Mouse (Mus musculus): Measurements from ENCODE around the gene 4931423N10Rik. TPM values are rescaled to one million over a fixed set of nuclear protein-coding genes. Genes with fewer than 3 reads are reported as not detected.
"Not testable (repeated sequence)": the region's sequence is repeated elsewhere in the genome, so short reads cannot be mapped to it uniquely, and the experiment has no call there.

Gene 4931423N10Rik
- not detected in 2 replicates for polyA plus RNA-seq (2015; fragmentation: Nextera tagmentation; extraction: Ambion mirVana)

- H3K27ac ChIP-seq: no peak within 1 kb of the TSS
- no peaks in the 10 kb centered on the region for H3K9me3 ChIP-seq
- H3K9ac ChIP-seq: no peak within 1 kb of the TSS
- no peak for ATAC-seq (ENCODE audit: insufficient number of reproducible peaks, insufficient read depth, low FRiP score, low TSS enrichment, low read depth)
- 77% methylated on average over 15 of the region's 15 CpGs for WGBS
- no peak within 1 kb of the TSS for H3K4me2 ChIP-seq
- H3K27me3 ChIP-seq: no peaks in the 10 kb centered on the region
- no peak within 1 kb of the TSS for H3K4me3 ChIP-seq
- no peaks in the 10 kb centered on the region for H3K4me1 ChIP-seq
- no peaks in the 10 kb centered on the region for H3K36me3 ChIP-seq
Observed at GRCm38 (mm10) chr2:23207070-23207526, at the start of gene 4931423N10Rik. TSS of gene 4931423N10Rik (plus strand) at chr2:23207476.

GRCm38 (mm10) chr2:23172305-23172704, 35.0 kb upstream of the 4931423N10Rik start:
- Histone ChIP-seq H3K27ac (no peak overlapping the region), H3K36me3 (peaks cover 72% of the 10 kb centered on the region), H3K9me3 (no peaks in the 10 kb centered on the region), H3K4me1 (no peaks in the 10 kb centered on the region), H3K27me3 (no peaks in the 10 kb centered on the region), H3K4me3 (no peak overlapping the region), H3K4me2 (no peak overlapping the region), H3K9ac (no peak overlapping the region)
- no peak for ATAC-seq (ENCODE audit: insufficient number of reproducible peaks, insufficient read depth, low FRiP score, low TSS enrichment, low read depth)
- 83% methylated on average over 3 of the region's 3 CpGs for WGBS

- H3K36me3 ChIP-seq: peaks cover 63% of the 10 kb centered on the region
Observed at GRCm38 (mm10) chr2:23194366-23194765, 12.9 kb upstream of the 4931423N10Rik start.

GRCm38 (mm10) chr2:23201034-23201433, 6.2 kb upstream of the 4931423N10Rik start:
- H3K9me3 ChIP-seq: no peaks in the 10 kb centered on the region

More at GRCm38 (mm10) chr2:23194366-23194765, 12.9 kb upstream of the 4931423N10Rik start:
- no peak for ATAC-seq (ENCODE audit: insufficient number of reproducible peaks, insufficient read depth, low FRiP score, low TSS enrichment, low read depth)
- no peaks in the 10 kb centered on the region for H3K4me1 ChIP-seq
- no peak overlapping the region for H3K4me3 ChIP-seq
- H3K9me3 ChIP-seq: no peaks in the 10 kb centered on the region
- H3K27ac ChIP-seq: no peak overlapping the region
- no peaks in the 10 kb centered on the region for H3K27me3 ChIP-seq
- H3K4me2 ChIP-seq: no peak overlapping the region
- 89% methylated on average over 1 of the region's 1 CpGs for WGBS
- H3K9ac ChIP-seq: no peak overlapping the region

GRCm38 (mm10) chr2:23202900-23203670, 4.2 kb upstream of the 4931423N10Rik start:
- Histone ChIP-seq H3K4me2 (no peak overlapping the region), H3K4me1 (no peaks in the 10 kb centered on the region), H3K9me3 (no peaks in the 10 kb centered on the region), H3K36me3 (peaks cover 17% of the 10 kb centered on the region), H3K27ac (no peak overlapping the region), H3K27me3 (no peaks in the 10 kb centered on the region), H3K4me3 (no peak overlapping the region), H3K9ac (no peak overlapping the region)
- ATAC-seq (ENCODE audit: insufficient number of reproducible peaks, insufficient read depth, low FRiP score, low TSS enrichment, low read depth): no peak
- WGBS: 58% methylated on average over 15 of the region's 15 CpGs

More at GRCm38 (mm10) chr2:23201034-23201433, 6.2 kb upstream of the 4931423N10Rik start:
- 95% methylated on average over 1 of the region's 1 CpGs for WGBS
- no peak overlapping the region for H3K27ac ChIP-seq
- no peak overlapping the region for H3K4me2 ChIP-seq
- no peaks in the 10 kb centered on the region for H3K27me3 ChIP-seq
- H3K36me3 ChIP-seq: peaks cover 24% of the 10 kb centered on the region
- H3K4me1 ChIP-seq: no peaks in the 10 kb centered on the region
- H3K9ac ChIP-seq: no peak overlapping the region
- no peak overlapping the region for H3K4me3 ChIP-seq
- no peak for ATAC-seq (ENCODE audit: insufficient number of reproducible peaks, insufficient read depth, low FRiP score, low TSS enrichment, low read depth)

GRCm38 (mm10) chr2:23213661-23214060, 6.4 kb downstream of the 4931423N10Rik start:
- Histone ChIP-seq H3K27ac (no peak overlapping the region), H3K4me3 (no peak overlapping the region), H3K4me2 (no peak overlapping the region), H3K9me3 (no peaks in the 10 kb centered on the region), H3K4me1 (no peaks in the 10 kb centered on the region), H3K9ac (no peak overlapping the region), H3K36me3 (no peaks in the 10 kb centered on the region), H3K27me3 (no peaks in the 10 kb centered on the region)
- ATAC-seq (ENCODE audit: insufficient number of reproducible peaks, insufficient read depth, low FRiP score, low TSS enrichment, low read depth): no peak
- WGBS: 84% methylated on average over 5 of the region's 5 CpGs

GRCm38 (mm10) chr2:23225199-23225598, 17.9 kb downstream of the 4931423N10Rik start:
- Histone ChIP-seq H3K4me3 (no peak overlapping the region), H3K9ac (no peak overlapping the region), H3K4me1 (no peaks in the 10 kb centered on the region), H3K36me3 (no peaks in the 10 kb centered on the region), H3K4me2 (no peak overlapping the region), H3K27me3 (no peaks in the 10 kb centered on the region), H3K27ac (no peak overlapping the region), H3K9me3 (no peaks in the 10 kb centered on the region)
- ATAC-seq (ENCODE audit: insufficient number of reproducible peaks, insufficient read depth, low FRiP score, low TSS enrichment, low read depth): no peak
- 41% methylated on average over 6 of the region's 7 CpGs for WGBS

- Histone ChIP-seq H3K27me3 (peaks cover 13% of the 10 kb centered on the region), H3K4me1 (no peaks in the 10 kb centered on the region), H3K9ac (no peak overlapping the region), H3K36me3 (no peaks in the 10 kb centered on the region), H3K9me3 (no peaks in the 10 kb centered on the region), H3K27ac (no peak overlapping the region), H3K4me3 (no peak overlapping the region), H3K4me2 (no peak overlapping the region)
- ATAC-seq (ENCODE audit: insufficient number of reproducible peaks, insufficient read depth, low FRiP score, low TSS enrichment, low read depth): no peak
- WGBS: 72% methylated on average over 2 of the region's 2 CpGs
Observed at GRCm38 (mm10) chr2:23228463-23228862, 21.2 kb downstream of the 4931423N10Rik start.

GRCm38 (mm10) chr2:23234065-23234773, 26.9 kb downstream of the 4931423N10Rik start:
- WGBS: 1% methylated on average over 33 of the region's 50 CpGs
- peak overlapping the region; percentile 45 for H3K4me3 ChIP-seq
- no peaks in the 10 kb centered on the region for H3K4me1 ChIP-seq
- no peak overlapping the region for H3K27ac ChIP-seq
- H3K9ac ChIP-seq: peak overlapping the region; percentile 57
- H3K9me3 ChIP-seq: no peaks in the 10 kb centered on the region
- H3K4me2 ChIP-seq: peak overlapping the region; percentile 73
- ATAC-seq (ENCODE audit: insufficient number of reproducible peaks, insufficient read depth, low FRiP score, low TSS enrichment, low read depth): no peak
- no peaks in the 10 kb centered on the region for H3K36me3 ChIP-seq
- peaks cover 24% of the 10 kb centered on the region for H3K27me3 ChIP-seq

- WGBS: 46% methylated on average over 19 of the region's 19 CpGs
- ATAC-seq (ENCODE audit: insufficient number of reproducible peaks, insufficient read depth, low FRiP score, low TSS enrichment, low read depth); H3K36me3 ChIP-seq; H3K9me3 ChIP-seq; H3K4me3 ChIP-seq; H3K27me3 ChIP-seq; H3K9ac ChIP-seq; H3K27ac ChIP-seq; H3K4me1 ChIP-seq; H3K4me2 ChIP-seq: not testable (repeated sequence)
Observed at GRCm38 (mm10) chr2:23290991-23291390, 83.7 kb downstream of the 4931423N10Rik start.

- 5% methylated on average over 1 of the region's 1 CpGs for WGBS
- H3K4me1 ChIP-seq: no peaks in the 10 kb centered on the region
- H3K36me3 ChIP-seq: no peaks in the 10 kb centered on the region
- H3K27me3 ChIP-seq: no peaks in the 10 kb centered on the region
- H3K9ac ChIP-seq: no peak overlapping the region
- H3K4me2 ChIP-seq: no peak overlapping the region
- H3K27ac ChIP-seq: no peak overlapping the region
- no peaks in the 10 kb centered on the region for H3K9me3 ChIP-seq
- no peak for ATAC-seq (ENCODE audit: insufficient number of reproducible peaks, insufficient read depth, low FRiP score, low TSS enrichment, low read depth)
- H3K4me3 ChIP-seq: no peak overlapping the region
Observed at GRCm38 (mm10) chr2:23314869-23315268, 107.6 kb downstream of the 4931423N10Rik start.
